ENCODE assay signal across 23 mouse cellular contexts in genomic region chr7:51622666-51623065, GRCm38 (mm10). TPM values are rescaled to one million over a fixed set of nuclear protein-coding genes. Genes with fewer than 3 reads are reported as not detected.
A peak's percentile ranks its signal among the peaks of the same experiment; 100 is the strongest.
DNase-seq lines count a peak whose midpoint lies in the region; ATAC-seq and TF ChIP-seq lines count a peak whose summit lies in the region.
"Had no signal": no experiment of that assay in that cellular context is flagged by ENCODE, and none has a peak within 500 bp of the region (broad histone marks: within the 10 kb centered on the region; RNA-seq: fewer than 3 reads in every experiment).

No protein-coding gene starts in this region.

- H3K9ac ChIP-seq in forebrain, postnatal 0 days, result peak overlapping the region; percentile 62
- peak overlapping the region; percentile 86 for H3K9ac ChIP-seq in neural tube, embryonic 13.5 days
- H3K9ac ChIP-seq in heart, embryonic 11.5 days (ENCODE audit: low read depth, low read length), result no peak overlapping the region
- H3K9ac ChIP-seq: embryonic facial prominence, embryonic 13.5 days; heart, embryonic 12.5 days; liver, embryonic 14.5 days had no signal

- no peak for ATAC-seq in forebrain, postnatal 0 days
- ATAC-seq in neural tube, embryonic 13.5 days (ENCODE audit: low read depth), result no peak
- no peak for ATAC-seq in heart, embryonic 11.5 days (replicated peaks; ENCODE audit: insufficient number of reproducible peaks, low FRiP score, low TSS enrichment)
- ATAC-seq: lung, postnatal 0 days had no signal

- intact Hi-C loops in left cerebral cortex, postnatal 14 days (cut with DNase I), result loop anchor here (5.0 to 10.0 kb wide), 2 partner anchors 132 to 1710 kb away; partner anchors contain the start of gene Slc6a5

- TF ChIP-seq CTCF in layer of hippocampus, adult 2 months (conservative IDR thresholded peaks at IDR 0.05), result no peak
- no peak for TF ChIP-seq CTCF in forebrain, postnatal 0 days (IDR thresholded peaks at IDR 0.05; ENCODE audit: low read depth)

- no peaks in the 10 kb centered on the region for H3K36me3 ChIP-seq in forebrain, postnatal 0 days (ENCODE audit: insufficient read depth)
- no peaks in the 10 kb centered on the region for H3K36me3 ChIP-seq in midbrain, embryonic 10.5 days
- no peaks in the 10 kb centered on the region for H3K36me3 ChIP-seq in neural tube, embryonic 13.5 days
- H3K36me3 ChIP-seq in heart, embryonic 11.5 days (ENCODE audit: control insufficient read depth, insufficient read depth, low read length), result no peaks in the 10 kb centered on the region
- H3K36me3 ChIP-seq: embryonic facial prominence, embryonic 13.5 days; heart, embryonic 12.5 days had no signal

- peak overlapping the region; percentile 35; the same call in 1 of the 2 replicates for H3K4me3 ChIP-seq in layer of hippocampus, adult 2 months
- H3K4me3 ChIP-seq in forebrain, postnatal 0 days (ENCODE audit: low read depth, low read length), result peak overlapping the region; percentile 41
- peak overlapping the region; percentile 39 for H3K4me3 ChIP-seq in midbrain, embryonic 10.5 days
- H3K4me3 ChIP-seq in neural tube, embryonic 13.5 days, result peak overlapping the region; percentile 51
- no peak overlapping the region for H3K4me3 ChIP-seq in heart, embryonic 11.5 days (ENCODE audit: low read depth, low read length)
- H3K4me3 ChIP-seq: embryonic facial prominence, embryonic 13.5 days; heart, embryonic 12.5 days had no signal

- peaks cover 9% of the 10 kb centered on the region for H3K27me3 ChIP-seq in forebrain, postnatal 0 days (ENCODE audit: insufficient read depth, low read length)
- H3K27me3 ChIP-seq in midbrain, embryonic 10.5 days (ENCODE audit: low read depth, poor library complexity, severe bottlenecking), result peaks cover 78% of the 10 kb centered on the region
- peaks cover 76% of the 10 kb centered on the region for H3K27me3 ChIP-seq in neural tube, embryonic 13.5 days
- peaks cover 58% of the 10 kb centered on the region for H3K27me3 ChIP-seq in heart, embryonic 11.5 days (ENCODE audit: control insufficient read depth, insufficient read depth, low read length)

- peak overlapping the region; percentile 49 for H3K4me2 ChIP-seq in forebrain, postnatal 0 days (ENCODE audit: low read depth)
- H3K4me2 ChIP-seq in neural tube, embryonic 13.5 days, result peak overlapping the region; percentile 51
- H3K4me2 ChIP-seq in heart, embryonic 11.5 days, result no peak overlapping the region
- H3K4me2 ChIP-seq: embryonic facial prominence, embryonic 13.5 days; heart, embryonic 12.5 days had no signal

- no peaks in the 10 kb centered on the region for H3K4me1 ChIP-seq in forebrain, postnatal 0 days (ENCODE audit: insufficient read depth)
- H3K4me1 ChIP-seq in midbrain, embryonic 10.5 days, result peaks cover 24% of the 10 kb centered on the region
- peaks cover 4% of the 10 kb centered on the region; the same call in 1 of the 2 replicates for H3K4me1 ChIP-seq in neural tube, embryonic 13.5 days (replicated peaks)
- no peaks in the 10 kb centered on the region for H3K4me1 ChIP-seq in heart, embryonic 11.5 days (ENCODE audit: control insufficient read depth, insufficient read depth, low read length)

- no peak for DNase-seq in layer of hippocampus, adult 2 months (ENCODE audit: low spot score in 2 of 2)
- DNase-seq in layer of hippocampus, adult 11-12 months (ENCODE audit: low spot score), result no peak
- no peak for DNase-seq in forebrain, postnatal 0 days
- DNase-seq in midbrain, embryonic 10.5 days (ENCODE audit: low spot score), result no peak
- DNase-seq in left cerebral cortex, adult 8-10 months (ENCODE audit: low spot score in 2 of 2), result no peak
- no peak for DNase-seq in left cerebral cortex, postnatal 14 days (ENCODE audit: low spot score in 2 of 2)
- DNase-seq: cerebellum, adult 11 months; cerebellum, postnatal 36 days; kidney, adult 18-20 months; kidney, postnatal 14 days; thymus, postnatal 36 days had no signal

- H3K27ac ChIP-seq in layer of hippocampus, adult 2 months, result no peak overlapping the region
- H3K27ac ChIP-seq in forebrain, postnatal 0 days (ENCODE audit: low read depth, low read length), result peak overlapping the region; percentile 85
- H3K27ac ChIP-seq in midbrain, embryonic 10.5 days (replicated peaks), result peak overlapping the region; percentile 69; the same call in 1 of the 2 replicates
- peak overlapping the region; percentile 97 for H3K27ac ChIP-seq in neural tube, embryonic 13.5 days (replicated peaks)
- no peak overlapping the region for H3K27ac ChIP-seq in heart, embryonic 11.5 days (ENCODE audit: low read depth, low read length)
- H3K27ac ChIP-seq: embryonic facial prominence, embryonic 13.5 days; liver, embryonic 14.5 days had no signal

- WGBS in forebrain, postnatal 0 days, result 1% methylated on average over 5 of the region's 5 CpGs
- 2% methylated on average over 5 of the region's 5 CpGs for WGBS in midbrain, embryonic 10.5 days
- 3% methylated on average over 5 of the region's 5 CpGs for WGBS in neural tube, embryonic 13.5 days
- WGBS in heart, embryonic 11.5 days (ENCODE audit: insufficient replicate concordance), result 3% methylated on average over 5 of the region's 5 CpGs

- H3K9me3 ChIP-seq in forebrain, postnatal 0 days (ENCODE audit: low read length), result no peaks in the 10 kb centered on the region
- H3K9me3 ChIP-seq in midbrain, embryonic 10.5 days (replicated peaks), result no peaks in the 10 kb centered on the region
- H3K9me3 ChIP-seq in neural tube, embryonic 13.5 days, result no peaks in the 10 kb centered on the region
- no peaks in the 10 kb centered on the region for H3K9me3 ChIP-seq in heart, embryonic 11.5 days (replicated peaks; ENCODE audit: control insufficient read depth, low read length)
- H3K9me3 ChIP-seq: embryonic facial prominence, embryonic 13.5 days; heart, embryonic 12.5 days had no signal

RNA-seq across cellular contexts. Expression of gene Slc17a6, which starts 0.9 kb away (rescaled TPM):
- 10 to 100 TPM in 1 of 2 experiments, 1 to 10 TPM in 1; 9.4 to 12.7 TPM for total RNA-seq in layer of hippocampus, adult 2 months (2021)
- 66.2 and 92.0 TPM in 2 replicates for total RNA-seq in forebrain, postnatal 0 days (2014; rRNA removed)
- 27.8 and 54.8 TPM in 2 replicates for polyA plus RNA-seq in forebrain, postnatal 0 days (2015; fragmentation: Nextera tagmentation; extraction: Ambion mirVana)
- polyA plus RNA-seq in midbrain, embryonic 10.5 days (2016; fragmentation: Nextera tagmentation; extraction: Ambion mirVana), result 6.6 and 15.8 TPM in 2 replicates
- 78.3 and 85.1 TPM in 2 replicates for polyA plus RNA-seq in neural tube, embryonic 13.5 days (2015; fragmentation: Nextera tagmentation; extraction: Ambion mirVana)
- not detected in 2 replicates for polyA plus RNA-seq in heart, embryonic 11.5 days (2014; fragmentation: Nextera tagmentation; extraction: Ambion mirVana)
- 10 to 100 TPM; 23.8 to 31.9 (median 27.2) TPM for total RNA-seq in left cerebral cortex, adult 8-10 months (2022)
- 10 to 100 TPM; 26.5 to 36.1 TPM for total RNA-seq in left cerebral cortex, postnatal 14 days (2021)
- total RNA-seq: gastrocnemius, adult 8-10 months; hematopoietic stem cell, adult 5-6 weeks; megakaryocyte-erythroid progenitor cell, adult 5-6 weeks; neutrophil, adult 5-6 weeks had no signal
- polyA plus RNA-seq: limb, embryonic 11.5 days; liver, embryonic 14.5 days; lung, postnatal 0 days; spleen, adult 2 months had no signal

Comparison
In these comparisons a context has a peak if more than half of its experiments do, and no peak if none do; other contexts are left out.
1. H3K27ac ChIP-seq: peak in forebrain, postnatal 0 days (single experiment), midbrain, embryonic 10.5 days (single experiment) and neural tube, embryonic 13.5 days (single experiment); none in layer of hippocampus, adult 2 months (single experiment) and heart, embryonic 11.5 days (single experiment).